Mouse (Mus musculus): ENCODE data around the gene Brat1. TPM values are rescaled to one million over a fixed set of nuclear protein-coding genes. Genes with fewer than 3 reads are reported as not detected.
A peak's percentile ranks its signal among the peaks of the same experiment; 100 is the strongest.

Gene Brat1
- polyA plus RNA-seq, 1 experiment from 2014 or later, result 25.7 TPM

DNA sequence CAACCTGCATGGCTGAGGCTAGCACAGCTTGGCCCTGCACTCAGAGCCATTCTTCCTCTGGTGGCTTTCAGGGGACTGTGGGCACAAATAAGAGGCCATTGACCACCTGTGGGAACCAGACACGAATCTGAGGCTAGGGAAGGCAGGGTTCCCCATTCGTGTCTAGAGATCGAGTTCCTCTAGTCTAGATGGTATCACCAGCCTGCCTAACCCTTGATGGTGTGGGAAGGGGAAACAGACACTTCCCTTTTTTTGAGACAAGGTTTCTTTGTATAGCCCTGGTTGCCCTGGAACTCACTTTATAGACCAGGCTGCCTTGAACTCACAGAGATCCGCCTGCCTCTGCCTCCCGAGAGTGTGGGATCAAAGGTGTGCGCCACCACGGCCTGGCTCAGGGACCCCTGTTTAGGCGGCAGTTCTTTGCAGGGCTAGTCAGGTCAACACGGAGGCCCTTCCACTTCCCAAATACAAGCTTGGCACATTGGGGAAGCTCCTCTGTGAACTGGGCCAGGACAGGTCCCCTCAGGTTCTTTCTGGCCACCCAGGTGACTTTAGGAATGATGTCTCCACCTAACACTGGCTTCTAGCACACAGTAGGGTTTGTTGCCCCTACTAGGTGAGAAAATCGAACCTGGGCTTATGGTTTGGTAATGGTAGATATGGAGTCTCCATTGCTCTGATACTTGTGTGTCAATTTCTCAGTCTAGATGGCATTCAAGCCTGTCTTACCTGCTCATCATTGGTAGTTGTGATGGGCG lies 26.4 kb downstream of the Brat1 start:
- H3K9me3 ChIP-seq, result peaks cover under 1% of the 10 kb centered on the region; the same call in 1 of the 2 replicates
- H3K27me3 ChIP-seq, result peaks cover 24% of the 10 kb centered on the region
- H3K9ac ChIP-seq, result no peak overlapping the region
- WGBS, result 88% methylated on average over 11 of the region's 11 CpGs
- no peak overlapping the region for H3K4me2 ChIP-seq (replicated peaks)
- no peak overlapping the region for H3K27ac ChIP-seq
- no peak for ATAC-seq (ENCODE audit: low FRiP score, low read depth)
- peaks cover 9% of the 10 kb centered on the region for H3K4me1 ChIP-seq
- no peaks in the 10 kb centered on the region for H3K36me3 ChIP-seq
- no peak overlapping the region for H3K4me3 ChIP-seq

DNA sequence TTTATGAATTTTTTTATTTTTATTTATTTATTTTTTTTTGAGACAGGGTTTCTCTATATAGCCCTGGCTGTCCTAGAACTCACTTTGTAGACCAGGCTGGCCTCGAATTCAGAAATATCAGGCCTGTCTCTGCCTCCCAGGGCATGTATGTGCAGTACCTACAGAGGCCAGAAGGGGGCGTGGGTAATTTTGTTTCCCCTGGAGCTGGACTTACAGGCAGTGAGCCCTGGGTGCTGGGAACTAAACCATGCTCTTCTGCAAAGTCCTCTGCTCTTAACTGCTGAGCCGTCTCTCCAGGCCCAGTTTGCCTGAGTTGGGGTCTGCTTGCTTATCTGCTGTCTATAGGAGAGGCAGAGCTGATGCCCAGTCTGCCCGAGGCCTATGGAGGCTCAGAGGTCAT lies 27.4 kb downstream of the Brat1 start:
- no peak for ATAC-seq (ENCODE audit: low FRiP score, low read depth)
- no peak overlapping the region for H3K4me2 ChIP-seq (replicated peaks)
- no peaks in the 10 kb centered on the region for H3K36me3 ChIP-seq
- no peak overlapping the region for H3K9ac ChIP-seq
- no peak overlapping the region for H3K4me3 ChIP-seq
- peaks cover 9% of the 10 kb centered on the region for H3K4me1 ChIP-seq
- WGBS, result 65% methylated on average over 4 of the region's 4 CpGs
- H3K27ac ChIP-seq, result no peak overlapping the region
- H3K9me3 ChIP-seq, result peaks cover 5% of the 10 kb centered on the region; the same call in 1 of the 2 replicates
- peaks cover 34% of the 10 kb centered on the region for H3K27me3 ChIP-seq

DNA sequence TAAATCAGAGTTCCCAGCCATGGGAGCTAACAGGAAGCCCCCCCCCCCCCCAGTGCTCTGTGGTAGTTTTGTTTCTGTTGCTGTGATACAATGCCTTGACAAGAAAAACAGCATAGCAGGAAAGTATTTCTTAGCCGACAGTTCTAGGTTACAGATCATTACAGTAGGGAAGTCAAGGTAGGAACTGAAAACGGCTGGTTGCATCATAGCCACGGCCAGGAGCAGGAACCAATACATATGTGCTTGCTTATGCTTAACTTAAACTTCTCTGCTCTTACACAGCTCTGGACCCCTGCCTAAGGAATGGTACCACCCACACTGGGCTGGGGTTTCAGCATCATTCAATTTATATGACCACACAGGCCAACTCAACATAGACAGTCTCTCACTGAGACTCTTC lies 28.5 kb downstream of the Brat1 start:
- 75% methylated on average over 3 of the region's 3 CpGs for WGBS
- no peak for ATAC-seq (ENCODE audit: low FRiP score, low read depth)

DNA sequence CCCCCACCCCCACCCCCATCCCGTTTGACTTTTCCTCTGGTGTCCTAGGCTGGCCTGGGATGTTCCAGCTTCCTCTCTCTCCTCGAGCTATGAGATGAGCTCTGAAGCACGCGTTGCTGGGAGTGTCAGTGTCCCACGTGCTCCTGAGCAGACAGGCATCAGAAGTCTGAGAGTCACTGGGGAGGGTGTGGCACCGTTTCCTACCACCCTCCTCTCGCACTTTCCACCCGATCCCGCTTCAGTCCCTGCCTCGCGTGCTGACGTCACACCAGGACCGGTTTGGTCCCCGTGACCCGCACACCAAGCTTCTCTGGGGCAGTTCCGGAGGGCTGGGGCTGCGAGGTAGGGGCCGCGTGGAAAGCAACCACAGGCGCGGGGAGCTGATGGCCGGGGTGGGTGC lies 30.5 kb downstream of the Brat1 start:
- peak overlapping the region; percentile 39 for H3K4me3 ChIP-seq
- H3K4me2 ChIP-seq (replicated peaks), result peak overlapping the region; percentile 70
- H3K9ac ChIP-seq, result peak overlapping the region; percentile 60
- no peak overlapping the region for H3K27ac ChIP-seq
- peaks cover 5% of the 10 kb centered on the region; the same call in 1 of the 2 replicates for H3K9me3 ChIP-seq
- H3K27me3 ChIP-seq, result peaks cover 42% of the 10 kb centered on the region
- no peaks in the 10 kb centered on the region for H3K36me3 ChIP-seq
- 2% methylated on average over 22 of the region's 22 CpGs for WGBS
- no peak for ATAC-seq (ENCODE audit: low FRiP score, low read depth)
- H3K4me1 ChIP-seq, result peaks cover 9% of the 10 kb centered on the region

More for the DNA sequence above, 28.5 kb downstream of the Brat1 start:
- Histone ChIP-seq H3K4me2 (replicated peaks) (no peak overlapping the region), H3K9ac (no peak overlapping the region), H3K4me1 (peaks cover 9% of the 10 kb centered on the region), H3K9me3 (peaks cover 5% of the 10 kb centered on the region; the same call in 1 of the 2 replicates), H3K4me3 (no peak overlapping the region), H3K27me3 (peaks cover 42% of the 10 kb centered on the region), H3K27ac (no peak overlapping the region), H3K36me3 (no peaks in the 10 kb centered on the region)

DNA sequence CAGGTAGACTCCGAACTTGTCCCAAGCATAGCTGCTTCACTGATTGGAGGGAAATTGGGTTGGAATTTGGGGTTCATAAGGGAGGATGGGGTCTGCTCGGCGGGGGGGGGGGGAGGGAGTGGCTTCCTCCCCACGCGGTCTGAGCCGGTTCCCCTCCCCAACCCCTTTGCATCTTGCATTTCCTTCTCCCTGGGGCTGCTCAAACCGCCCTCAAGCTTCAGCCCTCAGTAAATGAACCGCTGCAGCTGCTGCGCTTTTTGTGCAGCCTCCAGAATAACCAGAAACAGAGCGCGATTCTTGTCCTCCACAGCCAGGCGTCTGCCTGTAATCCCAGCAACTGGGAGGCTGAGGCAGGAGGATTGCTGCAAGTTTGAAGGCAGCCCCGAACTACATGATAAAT lies 31.4 kb downstream of the Brat1 start:
- H3K4me1 ChIP-seq, result peaks cover 12% of the 10 kb centered on the region
- no peaks in the 10 kb centered on the region for H3K36me3 ChIP-seq
- peak overlapping the region; percentile 70 for H3K4me2 ChIP-seq (replicated peaks)
- no peak for ATAC-seq (ENCODE audit: low FRiP score, low read depth)
- H3K4me3 ChIP-seq, result peak overlapping the region; percentile 39
- H3K9me3 ChIP-seq, result peaks cover 5% of the 10 kb centered on the region; the same call in 1 of the 2 replicates
- peaks cover 42% of the 10 kb centered on the region for H3K27me3 ChIP-seq
- no peak overlapping the region for H3K27ac ChIP-seq
- 19% methylated on average over 10 of the region's 13 CpGs for WGBS
- H3K9ac ChIP-seq, result no peak overlapping the region

DNA sequence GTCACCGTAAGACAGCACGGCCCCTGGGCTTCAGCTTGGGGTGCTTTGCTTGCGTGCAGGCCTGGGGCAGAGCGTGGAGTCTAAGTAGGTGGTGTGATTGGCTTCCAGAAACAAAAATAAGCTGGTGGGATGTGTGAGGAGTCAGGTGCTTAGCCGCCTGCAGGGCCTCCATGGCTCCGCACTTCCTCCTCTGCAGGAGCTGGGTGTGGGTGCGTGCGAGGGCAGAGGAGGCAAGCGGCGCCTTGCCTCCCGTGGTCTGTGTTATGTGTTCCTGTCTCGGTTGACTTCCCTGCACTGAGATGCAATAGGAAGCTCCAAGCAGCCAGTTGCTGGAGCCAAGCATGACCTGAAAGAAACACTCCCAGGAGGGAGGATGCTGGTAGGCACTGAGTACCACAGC lies 35.0 kb downstream of the Brat1 start:
- ATAC-seq (ENCODE audit: low FRiP score, low read depth), result no peak
- Histone ChIP-seq H3K4me2 (replicated peaks) (no peak overlapping the region), H3K4me3 (no peak overlapping the region), H3K4me1 (peaks cover 13% of the 10 kb centered on the region), H3K9ac (no peak overlapping the region), H3K9me3 (peaks cover 5% of the 10 kb centered on the region; the same call in 1 of the 2 replicates), H3K36me3 (no peaks in the 10 kb centered on the region), H3K27ac (no peak overlapping the region), H3K27me3 (peaks cover 30% of the 10 kb centered on the region)
- WGBS, result 81% methylated on average over 12 of the region's 12 CpGs

DNA sequence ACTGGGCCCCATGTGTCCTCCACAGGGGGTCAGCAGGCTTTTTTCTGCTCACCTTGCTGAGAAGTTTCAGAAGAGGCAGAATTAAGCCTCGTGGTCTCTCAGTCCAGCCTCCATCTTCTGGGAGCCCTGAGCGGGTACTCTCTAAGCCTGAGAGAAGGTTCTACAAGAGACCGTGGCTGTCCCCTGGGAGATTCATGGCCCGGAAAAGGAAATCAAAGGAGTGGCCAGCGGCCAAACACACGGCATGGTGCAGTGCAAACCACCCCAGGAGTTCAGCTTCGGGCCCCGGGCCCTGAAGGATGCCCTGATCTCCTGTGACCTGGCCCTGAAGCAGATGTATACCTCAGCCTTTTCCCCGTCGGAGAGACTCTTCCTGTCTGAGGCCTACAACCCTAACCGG lies 36.2 kb downstream of the Brat1 start:
- H3K4me2 ChIP-seq (replicated peaks), result no peak overlapping the region
- 74% methylated on average over 11 of the region's 11 CpGs for WGBS
- H3K27me3 ChIP-seq, result peaks cover 19% of the 10 kb centered on the region
- peaks cover 5% of the 10 kb centered on the region; the same call in 1 of the 2 replicates for H3K9me3 ChIP-seq
- H3K9ac ChIP-seq, result no peak overlapping the region
- ATAC-seq (ENCODE audit: low FRiP score, low read depth), result no peak
- no peak overlapping the region for H3K4me3 ChIP-seq
- no peaks in the 10 kb centered on the region for H3K36me3 ChIP-seq
- 0 out of 2 replicates have a peak, but pooled peaks cover 4% of the 10 kb centered on the region for H3K4me1 ChIP-seq
- no peak overlapping the region for H3K27ac ChIP-seq

DNA sequence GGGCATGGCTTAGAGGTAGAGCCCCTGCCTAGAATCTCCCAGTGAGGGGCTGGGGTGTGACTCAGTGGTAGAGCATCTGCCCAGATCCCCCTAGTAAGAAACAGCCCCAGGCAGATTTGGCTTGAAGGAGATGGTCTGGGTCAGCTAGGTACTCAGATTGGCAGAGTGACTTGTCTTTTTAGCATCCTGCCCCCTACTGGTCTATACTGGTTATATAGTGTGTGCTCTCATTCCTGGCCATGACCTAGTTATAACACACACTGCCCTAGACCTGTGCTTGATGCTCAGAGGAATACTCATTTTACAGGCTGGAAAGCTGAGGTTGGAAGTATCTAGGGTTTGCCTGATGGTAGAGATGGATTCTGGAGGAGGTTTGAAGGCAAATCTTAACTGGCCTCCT lies 37.1 kb downstream of the Brat1 start:
- Histone ChIP-seq H3K36me3 (no peaks in the 10 kb centered on the region), H3K4me3 (no peak overlapping the region)
- no peak for ATAC-seq (ENCODE audit: low FRiP score, low read depth)

DNA sequence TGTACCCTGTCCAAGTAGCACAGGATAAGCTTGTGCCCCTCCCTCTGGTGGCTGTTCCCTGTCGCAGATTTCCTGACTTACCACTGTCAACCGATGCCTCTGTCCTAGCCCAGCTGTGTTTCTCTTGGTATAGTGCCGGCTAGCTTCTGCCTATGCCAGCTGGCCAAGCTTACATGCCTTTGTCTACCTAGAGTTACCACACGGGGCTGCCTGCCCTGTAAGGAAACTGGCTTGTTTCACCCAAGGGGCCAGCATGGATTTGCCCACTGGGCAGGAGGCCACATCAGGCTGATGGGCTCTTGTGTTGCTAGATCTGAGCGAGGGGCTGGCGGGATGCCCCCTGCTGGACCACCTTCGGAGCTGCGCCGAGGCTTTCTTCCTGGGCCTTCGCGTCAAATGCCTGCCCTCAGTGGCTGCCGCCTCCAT lies 38.9 kb downstream of the Brat1 start:
- no peaks in the 10 kb centered on the region for H3K36me3 ChIP-seq
- no peaks in the 10 kb centered on the region; the same call in 1 of the 2 replicates for H3K27me3 ChIP-seq
- no peak overlapping the region for H3K4me3 ChIP-seq
- H3K4me1 ChIP-seq, result peaks cover 7% of the 10 kb centered on the region; the same call in 1 of the 2 replicates
- no peak for ATAC-seq (ENCODE audit: low FRiP score, low read depth)
- no peak overlapping the region for H3K4me2 ChIP-seq (replicated peaks)
- H3K9me3 ChIP-seq, result no peaks in the 10 kb centered on the region
- H3K27ac ChIP-seq, result no peak overlapping the region
- no peak overlapping the region for H3K9ac ChIP-seq
- WGBS, result 39% methylated on average over 12 of the region's 12 CpGs

More for the DNA sequence above, 37.1 kb downstream of the Brat1 start:
- Histone ChIP-seq H3K27me3 (peaks cover 11% of the 10 kb centered on the region), H3K4me1 (0 out of 2 replicates have a peak, but pooled peaks cover 4% of the 10 kb centered on the region), H3K9me3 (no peaks in the 10 kb centered on the region), H3K9ac (no peak overlapping the region), H3K27ac (no peak overlapping the region), H3K4me2 (replicated peaks) (no peak overlapping the region)

DNA sequence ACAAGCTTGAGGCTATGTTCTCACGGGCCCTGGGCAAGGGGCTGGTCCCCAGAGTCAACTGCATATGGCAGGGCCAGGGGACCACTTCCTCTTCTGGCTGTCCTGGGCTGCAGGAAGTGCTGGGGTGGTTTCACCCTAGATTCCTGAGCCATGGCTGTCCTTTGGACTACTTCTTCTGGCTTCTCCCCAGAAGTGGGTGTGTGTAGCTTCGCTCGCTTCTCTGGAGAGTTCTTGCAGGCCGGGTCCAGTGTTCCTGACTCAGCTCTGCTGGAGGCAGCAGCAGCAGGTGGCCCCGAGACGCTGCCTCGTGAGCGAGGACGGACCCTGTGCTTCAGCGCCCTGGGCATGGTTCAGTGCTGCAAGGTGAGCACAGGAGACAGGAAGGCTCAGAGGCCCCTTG lies 43.6 kb downstream of the Brat1 start:
- no peak for ATAC-seq (ENCODE audit: low FRiP score, low read depth)
- Histone ChIP-seq H3K27me3 (no peaks in the 10 kb centered on the region; the same call in 1 of the 2 replicates), H3K4me3 (no peak overlapping the region), H3K27ac (no peak overlapping the region), H3K36me3 (no peaks in the 10 kb centered on the region), H3K4me2 (replicated peaks) (no peak overlapping the region), H3K4me1 (peaks cover 11% of the 10 kb centered on the region), H3K9ac (no peak overlapping the region), H3K9me3 (peaks cover 6% of the 10 kb centered on the region; the same call in 1 of the 2 replicates)
- WGBS, result 81% methylated on average over 10 of the region's 10 CpGs

DNA sequence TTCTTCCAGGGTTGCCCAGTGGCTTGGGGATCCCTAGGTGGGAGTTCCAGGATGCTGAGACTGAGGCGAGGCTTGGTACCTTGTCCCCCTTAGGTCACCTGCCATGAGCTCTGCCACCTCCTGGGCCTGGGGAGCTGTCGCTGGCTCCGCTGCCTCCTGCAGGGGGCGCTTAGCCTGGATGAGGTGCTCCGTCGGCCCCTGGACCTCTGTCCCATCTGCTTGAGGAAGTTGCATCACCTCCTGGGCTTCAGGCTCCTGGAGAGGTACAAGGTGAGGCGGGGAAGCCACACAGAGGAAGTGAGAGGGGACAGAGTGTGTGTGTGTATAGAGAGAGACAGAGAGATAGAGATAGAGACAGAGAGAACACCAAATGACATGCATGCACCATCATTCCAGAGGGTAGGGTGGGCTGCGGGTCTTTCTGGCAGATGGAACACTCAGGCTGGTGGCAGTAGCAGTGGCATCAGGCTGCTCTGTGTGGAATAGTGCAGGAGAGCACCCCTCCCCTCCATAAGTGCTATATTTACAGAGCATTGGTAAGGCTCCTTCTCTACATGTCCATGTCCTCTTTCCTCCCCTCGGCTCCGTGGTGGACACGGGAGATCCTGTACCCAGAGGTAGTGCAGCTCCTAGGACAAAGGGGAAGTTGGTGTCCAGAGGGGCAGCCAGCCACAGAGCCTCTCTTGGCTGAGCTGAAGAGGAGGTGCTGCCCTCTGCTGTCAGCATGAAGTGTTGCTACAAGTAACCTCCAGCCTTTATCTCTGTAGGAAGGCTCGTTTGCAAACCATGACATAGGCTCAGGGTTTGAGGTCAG lies 44.5 kb downstream of the Brat1 start:
- peaks cover 11% of the 10 kb centered on the region for H3K4me1 ChIP-seq
- H3K9me3 ChIP-seq, result peaks cover 6% of the 10 kb centered on the region; the same call in 1 of the 2 replicates
- H3K27me3 ChIP-seq, result no peaks in the 10 kb centered on the region
- H3K9ac ChIP-seq, result peak overlapping the region; percentile 65
- peak overlapping the region; percentile 39 for H3K4me3 ChIP-seq
- no peaks in the 10 kb centered on the region for H3K36me3 ChIP-seq
- peak; percentile 68 for ATAC-seq (ENCODE audit: low FRiP score, low read depth)
- WGBS, result 15% methylated on average over 12 of the region's 12 CpGs
- no peak overlapping the region for H3K27ac ChIP-seq
- peak overlapping the region; percentile 58 for H3K4me2 ChIP-seq (replicated peaks)

DNA sequence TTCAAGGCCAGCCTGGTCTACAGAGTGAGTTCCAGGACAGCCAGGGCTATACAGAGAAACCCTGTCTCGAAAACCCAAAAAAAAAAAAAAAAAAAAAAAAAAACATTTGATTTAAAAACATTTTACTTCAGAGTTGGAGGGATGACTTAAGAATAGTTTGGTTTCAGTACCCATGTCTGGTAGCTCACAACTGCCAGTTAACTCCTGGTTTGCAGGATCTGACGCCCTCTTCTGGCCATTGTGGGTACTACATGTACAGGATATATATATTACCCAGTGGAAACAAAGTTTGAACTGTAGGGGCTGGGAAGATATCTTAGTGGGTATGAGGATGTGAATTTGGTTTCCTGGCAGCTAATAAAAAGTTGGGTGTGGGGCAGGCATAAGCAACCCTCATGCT lies 46.1 kb downstream of the Brat1 start:
- 0% methylated on average over 1 of the region's 2 CpGs for WGBS
- Histone ChIP-seq H3K4me1 (peaks cover 12% of the 10 kb centered on the region), H3K36me3 (0 out of 2 replicates have a peak, but pooled peaks cover 9% of the 10 kb centered on the region), H3K9ac (no peak overlapping the region), H3K27me3 (no peaks in the 10 kb centered on the region), H3K4me3 (no peak overlapping the region), H3K27ac (no peak overlapping the region), H3K4me2 (replicated peaks) (no peak overlapping the region), H3K9me3 (peaks cover 6% of the 10 kb centered on the region; the same call in 1 of the 2 replicates)
- no peak for ATAC-seq (ENCODE audit: low FRiP score, low read depth)
